Comparison of ENCODE assay signal across 8 mouse cellular contexts in the genomic region with DNA sequence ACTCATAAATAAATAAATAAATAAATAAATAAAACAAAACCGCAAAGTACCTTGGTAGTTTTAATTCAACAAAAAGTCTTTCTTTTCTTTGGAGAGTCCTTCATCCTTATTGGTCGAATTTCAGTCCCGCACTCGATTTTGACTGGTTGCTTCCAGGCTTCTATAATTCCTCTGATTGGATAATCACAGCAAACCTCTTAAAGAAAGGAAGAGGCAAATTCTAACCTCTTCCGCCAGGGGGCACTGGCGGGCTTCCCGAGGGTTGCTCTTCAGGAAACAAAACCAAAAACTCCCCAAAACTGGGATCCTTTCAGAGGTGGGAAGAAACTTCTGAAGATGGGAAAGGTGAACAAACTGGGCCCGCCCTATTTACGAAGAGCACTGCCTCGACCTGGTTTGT. TPM values are rescaled to one million over a fixed set of nuclear protein-coding genes. Genes with fewer than 3 reads are reported as not detected.
DNase-seq lines count a peak whose midpoint lies in the region; ATAC-seq and TF ChIP-seq lines count a peak whose summit lies in the region.

No protein-coding gene starts in this region.

- H3K9me3 ChIP-seq in limb, embryonic 12.5 days: no peaks in the 10 kb centered on the region
- no peaks in the 10 kb centered on the region for H3K9me3 ChIP-seq in neural tube, embryonic 11.5 days (ENCODE audit: control insufficient read depth, low read length)

- peaks cover 2% of the 10 kb centered on the region; the same call in 1 of the 2 replicates for H3K4me1 ChIP-seq in cortical plate, adult 2 months (ENCODE audit: control insufficient read depth, insufficient read depth, low read length)
- peaks cover 8% of the 10 kb centered on the region for H3K4me1 ChIP-seq in limb, embryonic 12.5 days (replicated peaks)
- 0 out of 2 replicates have a peak, but pooled peaks cover 5% of the 10 kb centered on the region for H3K4me1 ChIP-seq in neural tube, embryonic 11.5 days (ENCODE audit: control insufficient read depth, insufficient read depth, low read length)
- peaks cover 4% of the 10 kb centered on the region for H3K4me1 ChIP-seq in testis, adult 2 months (ENCODE audit: control insufficient read depth, insufficient read depth, low read length)

- peak; percentile 60 for TF ChIP-seq CTCF in cortical plate, adult 2 months (IDR thresholded peaks at IDR 0.05; ENCODE audit: extremely low read depth, insufficient read depth, low read length)
- TF ChIP-seq CTCF in testis, adult 2 months (IDR thresholded peaks at IDR 0.05; ENCODE audit: control insufficient read depth, insufficient read depth, insufficient replicate concordance, low read depth, low read length): peak; percentile 58

- WGBS in limb, embryonic 12.5 days: 5% methylated on average over 10 of the region's 10 CpGs
- WGBS in neural tube, embryonic 11.5 days: 5% methylated on average over 10 of the region's 10 CpGs

- ATAC-seq in limb, embryonic 12.5 days (ENCODE audit: insufficient number of reproducible peaks, insufficient read depth, low FRiP score, low TSS enrichment, low read depth): no peak
- no peak for ATAC-seq in neural tube, embryonic 11.5 days (ENCODE audit: insufficient read depth, low FRiP score, low TSS enrichment)

- DNase-seq in 3T3-L1 (ENCODE audit: low read depth, low spot score): peak; percentile 83
- peak; percentile 63 for DNase-seq in T-cell, adult 2 months (ENCODE audit: low spot score)
- DNase-seq in gastrocnemius, adult 8-10 months (ENCODE audit: low spot score in 2 of 2): peak; percentile 37 to 52
- peak; percentile 60 to 75 for DNase-seq in kidney, adult 8-10 months
- peak; percentile 83 for DNase-seq in neural tube, embryonic 11.5 days (ENCODE audit: low spot score)

- H3K4me2 ChIP-seq in limb, embryonic 12.5 days: peak overlapping the region; percentile 19; the same call in 1 of the 2 replicates
- no peak overlapping the region for H3K4me2 ChIP-seq in neural tube, embryonic 11.5 days (ENCODE audit: low read depth)

- no peak for TF ChIP-seq POLR2A in cortical plate, adult 2 months (IDR thresholded peaks at IDR 0.05; ENCODE audit: extremely low read depth, insufficient read depth, low read length)
- no peak for TF ChIP-seq POLR2A in testis, adult 2 months (IDR thresholded peaks at IDR 0.05; ENCODE audit: control insufficient read depth, low read depth, low read length)

- H3K4me3 ChIP-seq in cortical plate, adult 2 months (ENCODE audit: insufficient read depth, low read length): no peak overlapping the region
- H3K4me3 ChIP-seq in limb, embryonic 12.5 days (replicated peaks): 0 out of 2 replicates have a peak overlapping the region, but pooled peaks have one; percentile 6
- H3K4me3 ChIP-seq in neural tube, embryonic 11.5 days (ENCODE audit: low read depth, low read length): no peak overlapping the region
- H3K4me3 ChIP-seq in testis, adult 2 months (ENCODE audit: control insufficient read depth, low read depth, low read length): no peak overlapping the region

- no peaks in the 10 kb centered on the region; the same call in 1 of the 2 replicates for H3K36me3 ChIP-seq in limb, embryonic 12.5 days
- no peaks in the 10 kb centered on the region for H3K36me3 ChIP-seq in neural tube, embryonic 11.5 days (ENCODE audit: control insufficient read depth, insufficient read depth, low read length)
- H3K36me3 ChIP-seq in testis, adult 2 months (ENCODE audit: control insufficient read depth, insufficient read depth, low read length): no peaks in the 10 kb centered on the region

- H3K9ac ChIP-seq in limb, embryonic 12.5 days (replicated peaks): no peak overlapping the region
- no peak overlapping the region for H3K9ac ChIP-seq in neural tube, embryonic 11.5 days (ENCODE audit: low read length)

- peaks cover 47% of the 10 kb centered on the region for H3K27me3 ChIP-seq in limb, embryonic 12.5 days
- H3K27me3 ChIP-seq in neural tube, embryonic 11.5 days (ENCODE audit: control insufficient read depth, insufficient read depth, low read length): peaks cover 20% of the 10 kb centered on the region
- no peaks in the 10 kb centered on the region for H3K27me3 ChIP-seq in testis, adult 2 months (ENCODE audit: control insufficient read depth, insufficient read depth, low read length)

- no peak overlapping the region for H3K27ac ChIP-seq in cortical plate, adult 2 months (ENCODE audit: insufficient read depth, low read length)
- no peak overlapping the region for H3K27ac ChIP-seq in limb, embryonic 12.5 days
- no peak overlapping the region for H3K27ac ChIP-seq in neural tube, embryonic 11.5 days (ENCODE audit: low read depth, low read length)
- no peak overlapping the region for H3K27ac ChIP-seq in testis, adult 2 months (ENCODE audit: control insufficient read depth, insufficient read depth, low read depth, low read length)

RNA-seq across cellular contexts. Expression of a gene that starts 2.8 kb away (rescaled TPM):
- 188 and 192 TPM in 2 replicates for polyA plus RNA-seq in cortical plate, adult 2 months (2012; rRNA removed)
- not detected for total RNA-seq in gastrocnemius, adult 8-10 months (2022)
- polyA plus RNA-seq in limb, embryonic 12.5 days (2016; fragmentation: Nextera tagmentation; extraction: Ambion mirVana): 0.20 TPM in 1 of 2 replicates, not detected in the other
- polyA plus RNA-seq in neural tube, embryonic 11.5 days (2014; fragmentation: Nextera tagmentation; extraction: Ambion mirVana): 10.2 and 11.2 TPM in 2 replicates
- polyA plus RNA-seq in testis, adult 2 months (2012; rRNA removed): 0.29 and 0.51 TPM in 2 replicates

RNA-seq across cellular contexts. Expression of a gene that starts 23.4 kb away (rescaled TPM):
- 181 and 189 TPM in 2 replicates for polyA plus RNA-seq in cortical plate, adult 2 months (2012; rRNA removed)
- total RNA-seq in gastrocnemius, adult 8-10 months (2022): 10 to 100 TPM; 40.0 to 47.7 (median 42.4) TPM
- polyA plus RNA-seq in limb, embryonic 12.5 days (2016; fragmentation: Nextera tagmentation; extraction: Ambion mirVana): 16.6 and 18.6 TPM in 2 replicates
- polyA plus RNA-seq in neural tube, embryonic 11.5 days (2014; fragmentation: Nextera tagmentation; extraction: Ambion mirVana): 9.0 and 12.5 TPM in 2 replicates
- 26.6 and 33.7 TPM in 2 replicates for polyA plus RNA-seq in testis, adult 2 months (2012; rRNA removed)

RNA-seq across cellular contexts. Expression of a gene that starts 38.2 kb away (rescaled TPM):
- 8.0 and 9.8 TPM in 2 replicates for polyA plus RNA-seq in cortical plate, adult 2 months (2012; rRNA removed)
- total RNA-seq in gastrocnemius, adult 8-10 months (2022): under 1 TPM; 0.11 to 0.70 (median 0.33) TPM
- 3.7 and 3.8 TPM in 2 replicates for polyA plus RNA-seq in limb, embryonic 12.5 days (2016; fragmentation: Nextera tagmentation; extraction: Ambion mirVana)
- polyA plus RNA-seq in neural tube, embryonic 11.5 days (2014; fragmentation: Nextera tagmentation; extraction: Ambion mirVana): 5.0 and 6.1 TPM in 2 replicates
- 27.7 and 38.1 TPM in 2 replicates for polyA plus RNA-seq in testis, adult 2 months (2012; rRNA removed)

RNA-seq across cellular contexts. Expression of a gene that starts 59.6 kb away (rescaled TPM):
- 144 and 161 TPM in 2 replicates for polyA plus RNA-seq in cortical plate, adult 2 months (2012; rRNA removed)
- 100 to 1,000 TPM; 178 to 228 (median 207) TPM for total RNA-seq in gastrocnemius, adult 8-10 months (2022)
- 98.8 and 104 TPM in 2 replicates for polyA plus RNA-seq in limb, embryonic 12.5 days (2016; fragmentation: Nextera tagmentation; extraction: Ambion mirVana)
- polyA plus RNA-seq in neural tube, embryonic 11.5 days (2014; fragmentation: Nextera tagmentation; extraction: Ambion mirVana): 72.0 and 72.9 TPM in 2 replicates
- 54.9 and 58.7 TPM in 2 replicates for polyA plus RNA-seq in testis, adult 2 months (2012; rRNA removed)

Comparison
In these comparisons a context has a peak if more than half of its experiments do, and no peak if none do; other contexts are left out.
1. RNA of a gene that starts 2.8 kb away (polyA plus RNA-seq): 188 to 192 TPM in cortical plate, adult 2 months; 10.2 to 11.2 TPM in neural tube, embryonic 11.5 days, 0.29 to 0.51 TPM in testis, adult 2 months and 0.20 TPM in limb, embryonic 12.5 days; every median in the first group is over 10 times any median in the second.
2. Peak in every context shown above with its lines, with median percentiles within 50 percentile points of each other: DNase-seq.